Mouse (Mus musculus) olfactory bulb, adult 2 months (tissue): ENCODE data around the gene Tmem139. TPM values are rescaled to one million over a fixed set of nuclear protein-coding genes. Genes with fewer than 3 reads are reported as not detected.

Experiments used
- H3K27ac ChIP-seq: fragments of 200-500 bp; 2 replicates; pipeline ENCODE4 v1.5.1; 2012; ENCODE audit warnings: low read depth, low read length; ENCODE audit not compliant: insufficient read depth
- H3K4me1 ChIP-seq: fragments of 200-500 bp; 2 replicates; pipeline ENCODE4 v1.6.1; 2012; ENCODE audit warnings: low read length; ENCODE audit not compliant: control insufficient read depth, insufficient read depth
- H3K4me3 ChIP-seq: fragments of 200-500 bp; 2 replicates; pipeline ENCODE4 v1.5.1; 2012; ENCODE audit warnings: mild to moderate bottlenecking, low read depth, low read length, moderate library complexity; ENCODE audit not compliant: insufficient read depth
- CTCF ChIP-seq: fragments of 200-500 bp; IDR thresholded peaks from 2 replicates; pipeline ENCODE4 v1.5.1; 2012; ENCODE audit warnings: low read depth, mild to moderate bottlenecking, low read length, moderate library complexity; ENCODE audit not compliant: insufficient read depth
- POLR2A ChIP-seq: fragments of 200-500 bp; IDR thresholded peaks from 2 replicates; pipeline ENCODE4 v1.6.1; 2012; ENCODE audit warnings: mild to moderate bottlenecking, low read depth, low read length, moderate library complexity; ENCODE audit not compliant: insufficient read depth
- WGBS: fragments of 180-500 bp; shearing (Covaris S2); methylation state at CpG from one replicate; pipeline ENCODE4 v1.1.7; 2018; 5-methylcytosine and 5-hydroxymethylcytosine counted together
- polyA plus RNA-seq: library from polyadenylated mRNA; stranded (reverse); fragments of >200 nt; gene quantifications from 2 replicates; pipeline ENCODE4 v1.2.4, GENCODE M21; 2012; ENCODE audit warnings: low replicate concordance; ENCODE audit not compliant: missing spikeins, insufficient read depth, insufficient read length

Gene Tmem139
- polyA plus RNA-seq, 1 experiment = not detected

DNA sequence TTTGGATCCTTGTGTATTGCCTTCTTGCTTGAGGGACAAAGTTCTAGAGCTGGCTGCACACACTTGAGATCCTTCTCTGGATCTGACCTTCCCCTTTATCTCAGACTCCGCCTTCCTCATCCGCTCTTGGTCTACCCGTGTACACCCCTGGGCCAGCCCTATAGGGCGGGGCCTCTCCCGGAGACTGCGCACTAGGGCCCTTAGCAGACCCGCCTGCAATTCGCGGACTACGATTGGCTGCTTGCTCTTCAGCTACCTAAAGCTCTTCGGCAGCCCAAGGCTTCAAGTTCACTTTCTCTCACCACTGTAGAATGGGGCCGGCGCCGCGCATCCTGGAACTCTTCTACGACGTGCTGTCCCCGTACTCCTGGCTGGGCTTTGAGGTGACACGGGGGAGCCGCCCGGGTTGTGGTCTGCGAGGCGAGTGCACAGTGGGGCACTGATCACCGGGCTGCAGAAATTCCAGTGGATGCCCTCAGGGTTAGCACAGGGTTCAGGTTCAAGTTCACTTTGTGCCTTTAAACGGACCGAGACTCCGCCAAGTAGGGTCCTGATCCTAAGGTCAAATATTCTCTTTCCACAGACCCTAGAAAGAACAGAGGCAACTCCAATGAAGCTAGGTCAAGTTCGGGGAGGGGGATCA lies 15.9 kb upstream of the Tmem139 start, which contains the start of gene Gstk1:
Gene Gstk1 (plus strand): TSS at position 225 of the 643 bp plus-strand sequence.
- Histone ChIP-seq H3K4me1 (peaks cover 6% of the 10 kb centered on the region; the same call in 1 of the 2 replicates), H3K4me3 (peak within 1 kb of the TSS; percentile 53), H3K27ac (no peak within 1 kb of the TSS)
- 4% methylated on average over 28 of the region's 28 CpGs for whole genome bisulfite sequencing
- TF ChIP-seq POLR2A = peak; percentile 37; the same call in 1 of the 2 replicates
- no peak for TF ChIP-seq CTCF

DNA sequence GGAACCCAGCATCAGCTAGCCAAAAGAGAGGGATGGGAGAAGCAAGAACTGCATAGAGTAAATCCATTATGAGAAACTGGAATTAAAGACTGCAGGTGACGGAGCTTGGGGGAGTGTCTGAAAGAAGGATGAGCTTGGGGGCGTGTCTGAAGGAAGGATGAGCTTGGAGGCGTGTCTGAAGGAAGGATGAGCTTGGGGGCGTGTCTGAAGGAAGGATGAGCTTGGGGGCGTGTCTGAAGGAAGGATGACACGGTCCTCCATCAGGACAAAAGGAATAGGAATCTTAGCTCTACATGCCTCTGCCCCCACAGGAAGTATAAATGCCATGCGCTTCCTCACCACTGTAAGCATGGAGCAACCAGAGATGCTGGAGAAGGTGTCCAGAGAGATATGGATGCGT lies 14.6 kb upstream of the Tmem139 start:
- Histone ChIP-seq H3K27ac (no peak overlapping the region), H3K4me3 (no peak overlapping the region), H3K4me1 (peaks cover 6% of the 10 kb centered on the region; the same call in 1 of the 2 replicates)
- WGBS = 30% methylated on average over 8 of the region's 8 CpGs
- TF ChIP-seq POLR2A (no peak), CTCF (no peak)

DNA sequence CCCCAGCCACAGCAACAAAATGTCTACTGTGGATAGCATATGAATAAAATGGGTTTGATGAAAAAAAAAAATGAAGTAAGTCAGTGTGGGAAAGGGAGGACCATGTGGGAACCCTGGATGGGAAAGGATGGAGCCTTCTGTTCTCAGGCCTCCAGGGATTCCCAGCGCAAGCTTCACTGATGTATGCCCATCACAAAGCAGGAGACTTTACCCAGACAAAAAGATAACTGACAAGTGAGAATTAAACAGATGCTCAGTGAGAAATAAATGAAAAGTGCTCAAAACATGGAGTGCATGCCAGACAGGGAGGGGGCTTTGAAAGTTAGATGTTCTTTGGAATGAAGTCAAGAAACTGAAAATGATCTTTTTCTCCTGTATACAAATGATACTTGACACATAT lies 13.8 kb upstream of the Tmem139 start:
- H3K4me3 ChIP-seq = no peak overlapping the region
- WGBS = 78% methylated on average over 1 of the region's 1 CpGs
- H3K4me1 ChIP-seq = peaks cover 6% of the 10 kb centered on the region; the same call in 1 of the 2 replicates
- TF ChIP-seq CTCF = no peak
- TF ChIP-seq POLR2A = no peak
- H3K27ac ChIP-seq = no peak overlapping the region

DNA sequence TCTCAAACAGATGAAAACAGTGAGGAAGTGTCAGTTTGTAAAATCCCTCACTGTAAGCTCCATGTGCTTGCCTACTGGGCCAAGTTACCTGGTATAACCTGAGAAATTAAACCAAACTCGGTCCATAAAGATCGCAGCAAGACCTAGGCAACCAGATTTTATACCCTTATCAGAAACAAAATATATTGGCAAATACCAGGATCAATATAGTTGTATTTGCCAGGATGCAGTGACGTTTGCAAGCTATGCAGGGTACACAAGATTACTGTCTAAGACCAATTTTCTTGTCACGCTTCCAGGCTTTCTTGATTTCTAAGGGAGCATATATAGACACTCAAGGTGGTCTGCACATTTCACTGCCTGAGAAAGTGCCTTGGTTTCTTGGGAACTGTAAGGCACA lies 10.0 kb upstream of the Tmem139 start:
- Histone ChIP-seq H3K27ac (no peak overlapping the region), H3K4me3 (no peak overlapping the region), H3K4me1 (no peaks in the 10 kb centered on the region)
- WGBS = 94% methylated on average over 4 of the region's 4 CpGs
- no peak for TF ChIP-seq POLR2A
- TF ChIP-seq CTCF = no peak

DNA sequence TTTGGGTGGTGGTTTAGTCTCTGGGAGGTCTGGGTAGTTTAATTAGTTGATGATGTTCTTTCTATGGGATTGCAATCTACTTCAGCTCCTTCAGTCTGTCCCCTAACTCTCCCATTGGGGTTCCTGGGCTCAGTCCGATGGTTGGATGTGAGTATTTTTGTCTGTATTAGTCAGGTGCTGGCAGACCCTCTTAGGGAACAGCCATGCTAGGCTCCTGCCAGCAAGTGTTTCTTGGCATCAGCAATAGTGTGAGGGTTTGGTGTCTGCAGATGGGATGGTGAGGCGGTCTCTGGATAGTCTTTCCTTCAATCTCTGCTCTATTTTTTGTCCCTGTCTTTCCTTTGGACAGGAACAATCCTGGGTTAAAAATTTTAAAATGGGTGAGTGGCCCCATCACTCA lies 8.7 kb upstream of the Tmem139 start:
- no peak overlapping the region for H3K27ac ChIP-seq
- WGBS = 75% methylated on average over 2 of the region's 2 CpGs
- H3K4me3 ChIP-seq = no peak overlapping the region
- TF ChIP-seq CTCF (no peak), POLR2A (no peak)
- no peaks in the 10 kb centered on the region for H3K4me1 ChIP-seq

DNA sequence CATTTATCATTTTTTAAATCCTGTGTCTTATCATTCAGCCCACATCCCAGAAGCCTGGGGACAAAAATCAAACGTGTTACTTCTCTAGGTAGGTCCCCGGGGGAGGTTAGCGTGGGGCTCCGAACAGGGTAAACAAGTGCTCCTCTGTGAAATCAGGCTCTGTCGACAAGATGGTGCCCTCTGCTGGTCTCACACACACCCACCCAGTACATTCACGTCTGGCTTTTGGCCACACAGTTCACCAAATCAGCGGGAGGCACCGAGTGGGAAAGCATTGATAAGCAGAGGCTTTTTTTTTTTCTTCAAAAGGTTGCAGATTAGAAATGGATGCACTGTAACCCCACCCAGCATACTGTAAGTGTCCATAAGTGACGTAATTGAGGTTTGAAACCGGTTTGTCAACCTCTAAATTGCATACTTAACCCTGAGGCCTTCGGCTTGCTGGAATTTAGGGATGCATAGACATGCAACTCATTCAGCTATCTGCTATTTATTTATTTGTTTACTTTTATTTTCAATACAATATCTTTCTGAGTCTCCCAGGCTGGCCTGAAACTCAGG lies 4.4 kb upstream of the Tmem139 start:
- TF ChIP-seq CTCF = peak; percentile 41; the same call in 1 of the 2 replicates
- no peak for TF ChIP-seq POLR2A
- WGBS = 23% methylated on average over 11 of the region's 11 CpGs
- Histone ChIP-seq H3K4me1 (no peaks in the 10 kb centered on the region), H3K4me3 (no peak overlapping the region), H3K27ac (no peak overlapping the region)

DNA sequence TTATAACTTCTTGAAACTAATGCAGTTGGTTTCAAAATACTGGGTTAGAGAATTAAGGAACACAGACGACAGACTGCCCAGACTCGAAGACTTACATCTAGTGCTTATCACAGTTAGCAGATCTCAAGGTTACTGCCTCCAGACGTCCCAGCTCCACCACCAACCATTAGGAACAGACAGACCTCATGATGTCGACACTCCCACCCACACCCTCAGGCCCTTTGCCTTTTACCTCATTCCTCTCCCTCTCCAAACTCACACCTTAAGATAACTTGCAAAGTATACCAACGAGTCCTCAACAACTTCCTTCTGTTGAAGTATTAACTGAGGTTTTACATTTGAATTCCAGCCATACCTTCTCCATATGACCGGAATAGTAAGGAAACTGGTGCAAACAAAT lies 1.3 kb upstream of the Tmem139 start:
- Histone ChIP-seq H3K27ac (no peak overlapping the region), H3K4me1 (no peaks in the 10 kb centered on the region), H3K4me3 (no peak overlapping the region)
- 82% methylated on average over 6 of the region's 6 CpGs for WGBS
- TF ChIP-seq CTCF (no peak), POLR2A (no peak)

DNA sequence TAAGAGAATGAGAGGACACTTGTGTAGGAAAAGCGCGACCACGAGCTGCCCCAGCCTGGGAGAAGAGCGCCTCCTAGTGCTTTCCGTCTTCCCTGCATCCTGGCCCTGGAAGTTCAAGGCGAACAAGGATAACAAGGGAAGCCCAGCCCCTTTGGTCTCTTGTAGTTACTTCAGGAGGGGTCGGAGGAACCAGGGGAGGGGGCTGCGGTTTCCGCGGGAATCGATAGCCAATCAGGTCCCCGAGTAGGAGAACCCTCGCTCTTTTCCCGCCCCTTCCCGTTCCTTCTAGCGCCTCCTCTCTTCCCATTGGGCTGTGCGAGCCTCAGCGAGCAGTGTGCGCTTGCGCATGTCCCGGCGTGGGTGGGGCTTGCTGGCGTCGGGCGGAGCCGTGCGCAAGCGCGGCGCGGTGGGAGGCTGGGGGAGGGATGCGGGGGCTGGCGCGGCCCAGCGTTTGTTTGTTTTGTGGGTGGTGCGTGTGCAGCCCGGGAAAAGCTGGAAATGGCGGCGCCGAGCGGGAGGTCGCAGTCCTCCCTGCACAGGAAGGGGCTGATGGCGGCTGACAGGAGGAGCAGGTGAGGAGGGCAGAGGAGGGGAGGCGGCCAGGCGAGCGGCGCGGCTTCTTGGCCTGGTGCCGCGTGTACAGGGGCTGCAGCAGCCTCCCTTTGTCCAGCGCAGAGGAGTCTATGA lies 3.0 kb downstream of the Tmem139 start, which contains the start of gene Casp2:
Gene Casp2 (plus strand): TSS at position 360 of the 687 bp plus-strand sequence.
- peak within 1 kb of the TSS; percentile 93 for H3K27ac ChIP-seq
- peak; percentile 93 for TF ChIP-seq CTCF
- TF ChIP-seq POLR2A = peak; percentile 61
- H3K4me3 ChIP-seq = peak within 1 kb of the TSS; percentile 95
- under 1% methylated on average over 51 of the region's 51 CpGs for WGBS
- peaks cover 9% of the 10 kb centered on the region; the same call in 1 of the 2 replicates for H3K4me1 ChIP-seq
